Mouse (Mus musculus) bone marrow, adult 2 months (tissue): ENCODE data around the gene BC034090.

Experiments
- CTCF ChIP-seq: fragments of 200-500 bp; IDR thresholded peaks from 2 replicates; pipeline ENCODE4 v1.5.1; 2011; ENCODE audit warnings: low read length, control low read depth; ENCODE audit not compliant: control insufficient read depth, insufficient read depth
- POLR2A ChIP-seq: fragments of 200-500 bp; IDR thresholded peaks from 2 replicates; pipeline ENCODE4 v1.6.1; 2011; ENCODE audit warnings: low read depth, mild to moderate bottlenecking, control low read depth, low read length, borderline replicate concordance; ENCODE audit not compliant: control insufficient read depth

- TF ChIP-seq CTCF (no peak), POLR2A (no peak)
These were observed 31.1 kb downstream of the BC034090 start for GRCm38 (mm10) chr1:155212936-155213774.
